Mouse (Mus musculus) bone marrow macrophage, adult 2 months (primary cell): ENCODE data around the gene Lrpprc.

Experiments used
- CTCF ChIP-seq: IDR thresholded peaks from 2 replicates; pipeline ENCODE4 v1.5.1; 2012; ENCODE audit warnings: low read depth, mild to moderate bottlenecking, low read length, moderate library complexity
- POLR2A ChIP-seq: IDR thresholded peaks from 2 replicates; pipeline ENCODE4 v1.6.1; 2012; ENCODE audit warnings: mild to moderate bottlenecking, low read depth, low read length, borderline replicate concordance

DNA sequence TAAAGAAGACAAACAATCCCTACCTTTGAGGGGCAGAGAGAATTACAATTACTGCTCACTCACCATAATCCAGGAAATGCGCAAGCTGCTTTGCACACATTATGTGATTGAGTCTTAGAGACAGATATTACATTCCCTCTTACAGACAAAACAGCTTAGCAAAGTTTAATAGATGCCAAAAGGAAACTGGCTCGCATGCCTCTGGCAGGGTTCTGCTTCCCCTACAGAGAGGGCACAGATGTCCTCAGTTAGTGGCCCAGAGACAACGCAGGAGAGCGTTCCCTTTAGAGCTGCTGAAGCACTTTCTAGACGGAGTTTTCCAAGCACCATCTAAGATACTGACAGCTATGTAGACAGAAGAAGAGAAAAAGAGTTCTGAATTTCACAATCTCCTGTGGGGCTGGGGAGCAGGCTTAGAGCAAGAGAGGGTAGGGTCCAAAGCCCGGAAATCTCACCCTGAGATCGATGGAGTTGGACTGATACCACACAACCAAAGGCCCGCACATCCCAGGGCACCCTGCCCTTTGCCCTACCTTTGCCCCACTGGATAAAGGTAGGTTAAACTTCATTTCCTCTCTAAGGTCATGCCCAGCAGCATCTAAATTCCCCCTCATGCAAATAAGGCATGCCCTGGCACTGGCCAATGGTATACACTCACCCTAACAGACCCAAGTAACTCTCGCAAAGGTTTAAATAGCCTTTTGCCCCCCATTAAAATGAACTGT, 52.4 kb downstream of the Lrpprc start:
- TF ChIP-seq CTCF: no peak
- no peak for TF ChIP-seq POLR2A
